Mouse (Mus musculus): ENCODE data around the gene Stxbp1.

GRCm38 (mm10) chr2:32750887-32751664, 96.0 kb downstream of the Stxbp1 start:
- TF ChIP-seq CTCF (IDR thresholded peaks at IDR 0.05; ENCODE audit: extremely low read depth, insufficient read depth, insufficient read length, insufficient replicate concordance) (no peak), POLR2A (IDR thresholded peaks at IDR 0.05; ENCODE audit: low read depth, low read length) (no peak)
